Mouse (Mus musculus) hematopoietic stem cell, adult 5-6 weeks (primary cell): Measurements from ENCODE around the gene Mslnl. TPM values are rescaled to one million over a fixed set of nuclear protein-coding genes. Genes with fewer than 3 reads are reported as not detected.
A peak's percentile ranks its signal among the peaks of the same experiment; 100 is the strongest.
"Not testable (repeated sequence)": the region's sequence is repeated elsewhere in the genome, so short reads cannot be mapped to it uniquely, and the experiment has no call there.

ENCODE experiments used
- ATAC-seq, 2 experiments: fragments of 125-278 bp in 1 of 2; replicated peaks in 1 of 2; 2 replicates each; pipeline ENCODE4 v1.8.0; 2016 to 2017; ENCODE audit warnings: inconsistent platforms in 2 of 2, mild to moderate bottlenecking in 2 of 2, moderate number of reproducible peaks in 2 of 2, low read depth in 1 of 2, moderate TSS enrichment in 1 of 2; ENCODE audit not compliant: low FRiP score in 2 of 2, poor library complexity in 2 of 2, severe bottlenecking in 2 of 2, insufficient read depth in 1 of 2, low TSS enrichment in 1 of 2
- total RNA-seq: library from RNA; stranded (forward); fragments of 172-1452, 232-1000 nt; gene quantifications from 2 replicates; pipeline ENCODE4 v1.2.3, GENCODE M21; 2017

Mslnl gene
- total RNA-seq, 1 experiment from 2014 or later, result not detected

- ATAC-seq, result peak; percentile 22 to 48; a peak in 2 of 4 replicates
These were observed 3.8 kb upstream of the Mslnl start for GRCm38 (mm10) chr17:25732082-25732481.

DNA sequence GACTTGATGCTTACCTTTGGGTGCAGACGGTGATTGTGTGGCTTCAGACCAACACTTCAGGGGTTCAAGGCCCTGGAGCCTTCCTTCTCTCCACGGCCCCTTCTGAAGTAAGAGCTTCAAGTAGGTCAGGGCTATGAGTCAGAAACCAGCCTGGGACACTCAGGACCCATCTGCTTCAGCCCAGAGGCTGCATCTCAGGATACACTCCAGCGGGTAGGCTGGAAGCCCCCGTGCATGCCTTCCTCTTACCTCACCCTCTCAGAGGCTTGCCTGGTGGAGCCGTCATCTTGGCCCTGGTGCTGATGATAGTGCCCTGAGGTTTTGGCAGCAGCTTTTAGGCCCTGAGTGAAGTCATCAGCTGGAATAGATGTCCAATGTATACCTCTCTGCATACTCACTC, 596 bp upstream of the Mslnl start:
- no peak for ATAC-seq

DNA sequence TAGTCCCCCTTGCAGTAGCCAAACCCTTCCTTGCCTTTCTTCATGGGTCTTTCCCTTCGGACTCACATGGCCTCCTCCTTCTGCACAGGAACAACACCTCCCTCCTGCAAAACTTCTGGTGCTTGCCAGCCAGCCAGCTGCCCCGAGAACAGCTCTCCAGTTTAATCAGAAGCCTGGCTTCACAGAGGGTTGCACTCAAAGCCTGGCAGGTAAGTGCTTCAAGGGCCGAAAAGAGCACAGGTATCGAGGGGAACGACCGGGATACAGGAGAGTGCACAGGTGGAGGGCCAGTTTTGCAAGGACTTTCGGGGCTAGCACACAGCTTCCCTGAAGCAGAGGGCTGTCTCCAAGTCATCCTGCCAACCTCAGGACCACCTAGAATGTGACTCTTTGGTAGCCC, 3.0 kb downstream of the Mslnl start:
- no peak for ATAC-seq

DNA sequence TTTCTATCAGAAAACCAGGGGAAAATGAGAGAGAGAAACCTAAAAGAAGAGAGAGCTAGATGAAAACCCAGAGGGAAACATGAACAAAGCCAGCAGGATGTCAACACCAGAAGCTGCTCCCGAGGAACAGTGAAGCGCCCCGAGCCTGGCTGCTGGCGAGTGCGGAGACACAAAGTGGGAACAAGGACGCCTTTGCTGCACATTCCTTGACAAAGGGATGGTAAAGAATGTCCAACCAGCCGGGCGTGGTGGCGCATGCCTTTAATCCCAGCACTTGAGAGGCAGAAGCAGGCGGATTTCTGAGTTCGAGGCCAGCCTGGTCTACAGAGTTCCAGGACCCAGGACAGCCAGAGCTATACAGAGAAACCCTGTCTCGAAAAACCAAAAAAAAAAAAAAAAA, 5.6 kb downstream of the Mslnl start:
- not testable (repeated sequence) for ATAC-seq

DNA sequence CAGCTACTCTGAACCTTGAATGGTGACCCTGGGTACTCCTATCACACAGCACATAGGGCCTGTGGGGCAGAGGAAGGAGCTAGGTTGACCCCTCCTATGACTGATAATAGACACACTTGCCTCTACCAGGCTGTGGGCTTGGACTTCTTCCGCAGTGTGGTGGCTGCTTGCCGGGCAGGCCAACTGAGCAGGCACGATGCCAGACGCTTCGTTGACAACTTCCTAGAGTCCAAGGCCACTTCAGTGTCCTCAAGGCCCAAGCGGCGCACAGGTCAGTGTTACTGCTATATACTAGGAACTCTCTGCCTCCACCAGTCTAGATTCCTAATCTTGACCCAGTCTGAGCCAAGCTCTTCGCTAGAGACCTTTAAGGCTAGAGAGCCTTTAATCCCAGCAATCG, 8.0 kb downstream of the Mslnl start:
- no peak; a peak in 1 of 4 replicates for ATAC-seq

- ATAC-seq, result no peak
These were observed 8.5 kb downstream of the Mslnl start for GRCm38 (mm10) chr17:25744311-25744710.

DNA sequence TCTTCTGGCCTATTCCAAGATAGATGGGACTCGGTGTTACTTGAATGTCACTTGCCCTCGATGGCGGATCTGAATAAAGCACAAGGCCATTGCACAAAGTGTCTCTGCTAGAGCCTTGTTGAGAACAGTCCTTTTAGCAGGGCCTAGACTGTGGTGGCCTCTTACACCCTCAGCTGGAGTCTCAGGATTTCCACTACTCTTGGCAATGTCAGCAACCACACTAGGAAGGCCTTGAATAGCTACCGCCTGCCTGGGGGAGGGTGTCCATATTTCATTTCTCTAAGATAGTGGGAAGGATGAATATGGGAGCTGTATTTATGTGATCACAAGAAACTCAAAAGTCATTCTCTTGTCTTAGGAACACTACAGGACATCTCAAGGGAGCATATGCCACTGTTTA, 12.4 kb downstream of the Mslnl start:
- no peak for ATAC-seq

GRCm38 (mm10) chr17:25749314-25749713, 13.5 kb downstream of the Mslnl start:
- ATAC-seq, result no peak

GRCm38 (mm10) chr17:25751446-25751845, 15.6 kb downstream of the Mslnl start:
- ATAC-seq, result no peak

- no peak for ATAC-seq
These were observed 18.4 kb downstream of the Mslnl start, which contains the start of gene Msln for GRCm38 (mm10) chr17:25754241-25754640. Gene Msln, minus strand, starts transcription at chr17:25754378.

- no peak for ATAC-seq
These were observed 19.2 kb downstream of the Mslnl start for GRCm38 (mm10) chr17:25755086-25755485.

GRCm38 (mm10) chr17:25755627-25756377, 20.0 kb downstream of the Mslnl start:
- ATAC-seq, result no peak

- no peak; a peak in 1 of 4 replicates for ATAC-seq
These were observed 20.8 kb downstream of the Mslnl start for GRCm38 (mm10) chr17:25756378-25757242.

DNA sequence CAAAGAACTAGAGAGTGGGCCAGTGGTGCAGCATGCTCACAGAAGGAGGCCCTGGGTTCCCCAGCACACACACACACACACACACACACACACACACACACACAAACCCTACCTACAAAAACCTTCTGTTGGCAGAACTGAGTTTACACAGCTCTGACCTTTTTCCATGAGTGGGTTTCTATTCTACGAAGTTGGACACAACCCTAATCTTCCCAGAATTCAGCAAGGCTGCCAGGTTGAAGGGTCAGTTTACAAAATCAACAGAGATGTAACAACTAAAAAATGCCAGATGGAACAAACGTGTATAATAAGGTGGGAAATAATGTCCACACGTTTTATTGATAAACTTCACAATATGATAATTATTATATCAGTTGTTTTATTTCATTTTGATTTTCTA, 21.8 kb downstream of the Mslnl start:
- ATAC-seq, result no peak

DNA sequence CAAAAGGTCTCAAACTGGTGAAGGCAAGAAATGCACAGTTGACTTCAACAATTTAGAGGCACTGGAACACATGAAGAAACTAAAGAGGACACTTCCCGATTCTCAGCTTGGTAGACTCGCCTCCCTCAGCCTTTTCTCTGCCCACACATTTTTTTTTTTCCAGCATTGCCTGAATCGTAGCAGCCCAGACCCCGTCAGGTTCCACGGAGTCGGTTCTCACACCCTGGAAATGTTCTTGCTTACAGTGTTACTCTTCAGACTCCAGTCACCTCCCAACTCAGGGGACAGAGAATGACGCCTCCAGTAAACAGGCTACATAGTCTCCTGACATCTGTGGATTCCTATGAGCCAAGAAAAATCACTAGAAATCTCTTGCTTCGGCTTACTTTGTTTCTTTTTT, 24.3 kb downstream of the Mslnl start:
- ATAC-seq, result no peak

DNA sequence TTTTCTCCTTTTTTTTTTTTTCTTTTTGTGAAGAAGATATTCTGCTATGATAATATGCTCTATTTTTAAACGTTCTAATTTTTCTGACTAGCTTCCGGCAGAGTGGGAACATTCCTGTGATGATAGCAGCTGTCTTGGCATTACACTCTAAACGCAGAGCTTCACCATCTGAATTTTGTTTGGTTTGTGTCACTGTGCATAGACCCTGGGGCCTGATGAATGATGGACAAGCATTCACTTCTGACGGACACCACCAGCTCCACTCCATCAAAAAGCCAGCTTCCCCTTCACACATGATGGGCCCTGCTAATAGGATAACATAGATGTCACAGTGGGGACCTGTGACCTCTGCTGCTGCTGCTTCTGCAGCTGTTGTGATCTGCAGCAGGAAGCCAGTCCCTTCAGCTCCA, 25.7 kb downstream of the Mslnl start:
- no peak for ATAC-seq

DNA sequence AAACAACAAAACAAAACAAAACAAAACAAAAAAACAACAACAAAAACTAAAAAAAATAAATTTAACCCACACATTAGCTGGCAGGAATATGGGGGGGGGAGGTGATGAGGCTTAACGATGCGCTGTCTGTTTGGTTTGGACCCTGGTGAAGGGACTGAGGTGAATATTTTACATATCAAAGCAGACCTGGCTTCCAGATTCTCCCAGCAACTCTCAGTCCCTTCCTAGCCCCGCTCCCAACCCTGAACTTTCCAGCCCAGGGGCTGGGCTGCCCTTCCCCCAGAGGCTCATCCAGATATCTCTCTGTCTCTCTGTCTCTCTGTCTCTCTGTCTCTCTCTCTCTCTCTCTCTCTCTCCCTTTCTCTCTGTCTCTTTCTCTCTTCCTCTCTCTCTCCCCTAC, 26.7 kb downstream of the Mslnl start:
- ATAC-seq, result no peak

DNA sequence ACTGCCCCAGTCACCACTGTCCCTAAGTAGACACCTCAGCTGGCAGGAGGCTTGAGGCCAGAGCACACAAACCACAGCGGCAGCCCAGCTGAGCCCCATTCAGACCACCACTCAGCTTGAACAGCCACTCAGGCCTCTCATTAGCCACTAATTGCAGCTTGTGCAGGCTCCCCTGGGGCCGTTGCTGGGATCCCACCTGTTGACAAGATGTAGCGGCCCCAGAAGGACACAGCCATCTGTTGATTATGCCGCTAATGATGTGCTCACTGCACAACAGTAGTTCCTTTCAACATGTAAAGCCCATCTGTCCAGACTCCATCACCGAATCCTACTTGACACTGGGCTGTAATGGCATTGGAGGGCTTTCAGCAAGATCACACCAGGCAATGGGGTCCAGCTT, 30.0 kb downstream of the Mslnl start:
- no peak for ATAC-seq
